Mouse (Mus musculus): ENCODE results near the gene Eme2. TPM values are rescaled to one million over a fixed set of nuclear protein-coding genes. Genes with fewer than 3 reads are reported as not detected.
A peak's percentile ranks its signal among the peaks of the same experiment; 100 is the strongest.

Gene Eme2
- polyA plus RNA-seq, 1 experiment: 4.0 TPM

DNA sequence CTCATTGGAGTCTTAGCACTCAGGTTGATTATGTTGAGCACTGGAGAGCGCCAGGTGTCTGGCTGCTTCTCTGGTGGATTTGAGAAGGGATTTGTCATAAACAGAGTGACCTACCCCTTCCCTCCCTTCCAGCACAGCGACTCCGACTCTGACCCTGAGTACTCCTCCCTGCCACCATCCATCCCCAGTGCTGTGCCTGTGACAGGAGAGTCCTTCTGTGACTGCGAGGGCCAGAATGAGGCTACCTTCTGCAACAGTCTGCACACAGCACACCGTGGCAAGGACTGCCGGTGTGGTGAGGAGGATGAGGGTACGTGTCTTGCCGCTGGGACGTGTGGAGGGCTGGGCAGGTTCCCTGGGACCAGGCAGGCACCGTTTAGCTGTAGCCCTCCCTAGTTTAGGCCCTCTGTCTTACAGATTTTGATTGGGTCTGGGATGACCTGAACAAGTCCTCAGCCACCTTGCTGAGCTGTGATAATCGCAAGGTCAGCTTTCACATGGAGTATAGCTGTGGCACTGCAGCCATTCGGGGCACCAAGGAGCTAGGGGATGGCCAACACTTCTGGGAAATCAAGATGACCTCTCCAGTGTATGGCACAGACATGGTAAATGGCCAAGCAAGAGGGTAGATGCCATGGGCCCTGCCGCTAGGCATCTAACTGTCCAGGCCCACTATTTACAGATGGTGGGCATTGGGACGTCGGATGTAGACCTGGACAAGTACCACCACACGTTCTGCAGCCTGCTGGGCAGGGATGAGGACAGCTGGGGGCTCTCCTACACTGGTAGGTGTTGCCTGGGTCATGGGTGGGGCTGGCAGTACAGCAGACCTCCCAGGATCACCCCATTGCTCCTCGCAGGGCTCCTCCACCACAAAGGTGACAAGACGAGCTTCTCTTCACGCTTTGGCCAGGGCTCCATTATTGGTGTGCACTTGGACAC lies 4.5 kb downstream of the Eme2 start:
- no peaks in the 10 kb centered on the region for H3K36me3 ChIP-seq (ENCODE audit: control insufficient read depth, insufficient read depth, low read length, poor library complexity, severe bottlenecking)
- no peak overlapping the region for H3K4me3 ChIP-seq (ENCODE audit: low read depth, low read length)
- no peaks in the 10 kb centered on the region for H3K27me3 ChIP-seq (ENCODE audit: control insufficient read depth, insufficient read depth, low read length, poor library complexity, severe bottlenecking)
- no peak overlapping the region for H3K9ac ChIP-seq (ENCODE audit: low read depth, poor library complexity, severe bottlenecking)
- H3K27ac ChIP-seq (ENCODE audit: insufficient read depth, low read length): no peak overlapping the region
- TF ChIP-seq POLR2A (IDR thresholded peaks at IDR 0.05; ENCODE audit: insufficient read depth, low read length): no peak
- no peak for TF ChIP-seq CTCF (IDR thresholded peaks at IDR 0.05; ENCODE audit: low read depth, low read length)
- TF ChIP-seq EP300 (IDR thresholded peaks at IDR 0.05; ENCODE audit: insufficient read depth, low read depth, low read length): no peak
- no peaks in the 10 kb centered on the region for H3K4me1 ChIP-seq (ENCODE audit: control insufficient read depth, insufficient read depth, low read length)
- no peaks in the 10 kb centered on the region for H3K9me3 ChIP-seq (replicated peaks; ENCODE audit: control insufficient read depth, insufficient read depth, low read length, poor library complexity, severe bottlenecking)

DNA sequence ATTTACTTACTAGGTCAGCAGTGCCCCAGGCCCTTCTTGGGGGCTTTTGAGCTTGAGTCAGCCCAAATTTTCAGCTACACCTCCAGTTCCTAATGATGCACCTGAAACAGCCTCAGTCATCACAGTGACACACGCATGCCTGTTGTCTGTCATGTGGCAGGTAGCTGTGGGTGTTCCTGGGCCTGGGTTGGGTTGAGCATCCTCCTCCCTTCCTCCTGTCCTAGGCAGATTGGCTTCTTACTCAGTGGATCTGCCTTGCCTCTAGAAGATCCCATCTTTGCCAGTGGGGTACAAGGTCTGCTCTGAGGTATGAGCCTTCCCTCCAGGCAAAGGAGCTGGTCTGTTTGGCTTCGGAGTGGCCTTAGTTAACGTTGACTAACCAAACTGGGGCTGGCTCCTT lies 6.0 kb downstream of the Eme2 start:
- Histone ChIP-seq H3K9ac (ENCODE audit: low read depth, poor library complexity, severe bottlenecking) (no peak overlapping the region), H3K4me1 (ENCODE audit: control insufficient read depth, insufficient read depth, low read length) (no peaks in the 10 kb centered on the region), H3K27ac (ENCODE audit: insufficient read depth, low read length) (no peak overlapping the region), H3K36me3 (ENCODE audit: control insufficient read depth, insufficient read depth, low read length, poor library complexity, severe bottlenecking) (no peaks in the 10 kb centered on the region), H3K4me3 (ENCODE audit: low read depth, low read length) (no peak overlapping the region), H3K27me3 (ENCODE audit: control insufficient read depth, insufficient read depth, low read length, poor library complexity, severe bottlenecking) (no peaks in the 10 kb centered on the region), H3K9me3 (replicated peaks; ENCODE audit: control insufficient read depth, insufficient read depth, low read length, poor library complexity, severe bottlenecking) (no peaks in the 10 kb centered on the region)
- TF ChIP-seq CTCF (IDR thresholded peaks at IDR 0.05; ENCODE audit: low read depth, low read length) (no peak), POLR2A (IDR thresholded peaks at IDR 0.05; ENCODE audit: insufficient read depth, low read length) (no peak)

GRCm38 (mm10) chr17:24887291-24888080 lies 7.4 kb downstream of the Eme2 start:
- Histone ChIP-seq H3K36me3 (ENCODE audit: control insufficient read depth, insufficient read depth, low read length, poor library complexity, severe bottlenecking) (0 out of 2 replicates have a peak, but pooled peaks cover 3% of the 10 kb centered on the region), H3K4me1 (ENCODE audit: control insufficient read depth, insufficient read depth, low read length) (no peaks in the 10 kb centered on the region), H3K27me3 (ENCODE audit: control insufficient read depth, insufficient read depth, low read length, poor library complexity, severe bottlenecking) (no peaks in the 10 kb centered on the region), H3K9me3 (replicated peaks; ENCODE audit: control insufficient read depth, insufficient read depth, low read length, poor library complexity, severe bottlenecking) (no peaks in the 10 kb centered on the region), H3K27ac (ENCODE audit: insufficient read depth, low read length) (no peak overlapping the region), H3K9ac (ENCODE audit: low read depth, poor library complexity, severe bottlenecking) (peak overlapping the region; percentile 85), H3K4me3 (ENCODE audit: low read depth, low read length) (peak overlapping the region; percentile 91)
- TF ChIP-seq POLR2A (IDR thresholded peaks at IDR 0.05; ENCODE audit: insufficient read depth, low read length) (no peak), CTCF (IDR thresholded peaks at IDR 0.05; ENCODE audit: low read depth, low read length) (no peak), EP300 (IDR thresholded peaks at IDR 0.05; ENCODE audit: insufficient read depth, low read depth, low read length) (no peak)

DNA sequence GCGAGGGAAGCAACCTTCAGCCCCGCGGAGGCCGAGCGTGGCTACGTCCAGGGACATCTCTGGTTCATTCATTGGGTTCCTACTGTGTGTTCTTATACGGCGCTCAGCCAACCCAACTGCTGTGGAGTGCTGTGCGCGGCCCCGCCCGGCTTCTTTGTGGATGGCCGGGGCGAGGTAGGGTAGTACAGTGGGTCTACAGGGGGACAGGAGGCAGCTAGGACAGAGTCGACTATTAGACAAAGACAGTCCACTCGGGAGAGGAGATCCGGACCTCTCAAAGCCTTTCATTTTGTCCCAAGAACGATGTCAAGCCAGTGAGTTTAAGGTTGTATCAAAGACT lies 8.0 kb downstream of the Eme2 start:
- H3K36me3 ChIP-seq (ENCODE audit: control insufficient read depth, insufficient read depth, low read length, poor library complexity, severe bottlenecking): 0 out of 2 replicates have a peak, but pooled peaks cover 3% of the 10 kb centered on the region
- no peaks in the 10 kb centered on the region for H3K9me3 ChIP-seq (replicated peaks; ENCODE audit: control insufficient read depth, insufficient read depth, low read length, poor library complexity, severe bottlenecking)
- no peak for TF ChIP-seq EP300 (IDR thresholded peaks at IDR 0.05; ENCODE audit: insufficient read depth, low read depth, low read length)
- TF ChIP-seq CTCF (IDR thresholded peaks at IDR 0.05; ENCODE audit: low read depth, low read length): no peak
- H3K9ac ChIP-seq (ENCODE audit: low read depth, poor library complexity, severe bottlenecking): peak overlapping the region; percentile 85
- no peaks in the 10 kb centered on the region for H3K27me3 ChIP-seq (ENCODE audit: control insufficient read depth, insufficient read depth, low read length, poor library complexity, severe bottlenecking)
- H3K4me1 ChIP-seq (ENCODE audit: control insufficient read depth, insufficient read depth, low read length): no peaks in the 10 kb centered on the region
- H3K4me3 ChIP-seq (ENCODE audit: low read depth, low read length): peak overlapping the region; percentile 91
- H3K27ac ChIP-seq (ENCODE audit: insufficient read depth, low read length): no peak overlapping the region

- H3K27ac ChIP-seq (ENCODE audit: insufficient read depth, low read length): no peak within 1 kb of the TSS
- TF ChIP-seq CTCF (IDR thresholded peaks at IDR 0.05; ENCODE audit: low read depth, low read length): no peak
- TF ChIP-seq POLR2A (IDR thresholded peaks at IDR 0.05; ENCODE audit: insufficient read depth, low read length): peak; percentile 65
- TF ChIP-seq EP300 (IDR thresholded peaks at IDR 0.05; ENCODE audit: insufficient read depth, low read depth, low read length): no peak
- H3K4me1 ChIP-seq (ENCODE audit: control insufficient read depth, insufficient read depth, low read length): no peaks in the 10 kb centered on the region
- H3K9ac ChIP-seq (ENCODE audit: low read depth, poor library complexity, severe bottlenecking): peak within 1 kb of the TSS; percentile 85
- 0 out of 2 replicates have a peak, but pooled peaks cover 3% of the 10 kb centered on the region for H3K36me3 ChIP-seq (ENCODE audit: control insufficient read depth, insufficient read depth, low read length, poor library complexity, severe bottlenecking)
- H3K4me3 ChIP-seq (ENCODE audit: low read depth, low read length): peak within 1 kb of the TSS; percentile 99
- H3K27me3 ChIP-seq (ENCODE audit: control insufficient read depth, insufficient read depth, low read length, poor library complexity, severe bottlenecking): no peaks in the 10 kb centered on the region
- no peaks in the 10 kb centered on the region for H3K9me3 ChIP-seq (replicated peaks; ENCODE audit: control insufficient read depth, insufficient read depth, low read length, poor library complexity, severe bottlenecking)
Observed at GRCm38 (mm10) chr17:24886134-24886931, 8.6 kb downstream of the Eme2 start, which contains the start of the genes Nubp2 and Spsb3. Nubp2 (minus strand) TSS chr17:24886349. Spsb3 (plus strand) TSS chr17:24886643.
